Mouse (Mus musculus): ENCODE measurements around the gene Lingo3. TPM values are rescaled to one million over a fixed set of nuclear protein-coding genes. Genes with fewer than 3 reads are reported as not detected.
"Not testable (repeated sequence)": the region's sequence is repeated elsewhere in the genome, so short reads cannot be mapped to it uniquely, and the experiment has no call there.

The Lingo3 gene
- polyA plus RNA-seq, 1 experiment, result not detected

GRCm38 (mm10) chr10:80818599-80819281, 25.1 kb downstream of the Lingo3 start:
- peaks cover 3% of the 10 kb centered on the region for H3K27me3 ChIP-seq (ENCODE audit: control insufficient read depth)
- TF ChIP-seq TAL1 (IDR thresholded peaks at IDR 0.05; ENCODE audit: low read length) (peak; percentile 67), GATA1 (IDR thresholded peaks at IDR 0.05; ENCODE audit: low read length) (peak; percentile 86)
- H3K9me3 ChIP-seq (ENCODE audit: control insufficient read depth, low read length), result no peaks in the 10 kb centered on the region
- H3K4me1 ChIP-seq (ENCODE audit: control insufficient read depth), result peaks cover 54% of the 10 kb centered on the region
- no peaks in the 10 kb centered on the region; the same call in 1 of the 2 replicates for H3K36me3 ChIP-seq (ENCODE audit: control insufficient read depth)
- peak overlapping the region; percentile 47 for H3K4me3 ChIP-seq (replicated peaks)

- H3K4me3 ChIP-seq (replicated peaks); H3K9me3 ChIP-seq (ENCODE audit: control insufficient read depth, low read length); H3K36me3 ChIP-seq (ENCODE audit: control insufficient read depth); H3K27me3 ChIP-seq (ENCODE audit: control insufficient read depth): not testable (repeated sequence)
- H3K4me1 ChIP-seq (ENCODE audit: control insufficient read depth), result peaks cover 49% of the 10 kb centered on the region
These were observed 25.9 kb downstream of the Lingo3 start for GRCm38 (mm10) chr10:80817955-80818354.

GRCm38 (mm10) chr10:80817164-80817563, 26.7 kb downstream of the Lingo3 start:
- Histone ChIP-seq H3K9me3 (ENCODE audit: control insufficient read depth, low read length) (peaks cover 3% of the 10 kb centered on the region; the same call in 1 of the 2 replicates), H3K36me3 (ENCODE audit: control insufficient read depth) (no peaks in the 10 kb centered on the region; the same call in 1 of the 2 replicates), H3K4me1 (ENCODE audit: control insufficient read depth) (peaks cover 42% of the 10 kb centered on the region), H3K27me3 (ENCODE audit: control insufficient read depth) (peaks cover 17% of the 10 kb centered on the region), H3K4me3 (replicated peaks) (no peak overlapping the region)
- TF ChIP-seq TAL1 (IDR thresholded peaks at IDR 0.05; ENCODE audit: low read length) (no peak), GATA1 (IDR thresholded peaks at IDR 0.05; ENCODE audit: low read length) (no peak)

GRCm38 (mm10) chr10:80816303-80816702, 27.5 kb downstream of the Lingo3 start:
- peaks cover 40% of the 10 kb centered on the region for H3K4me1 ChIP-seq (ENCODE audit: control insufficient read depth)
- peaks cover 25% of the 10 kb centered on the region for H3K27me3 ChIP-seq (ENCODE audit: control insufficient read depth)
- H3K4me3 ChIP-seq (replicated peaks); H3K36me3 ChIP-seq (ENCODE audit: control insufficient read depth); H3K9me3 ChIP-seq (ENCODE audit: control insufficient read depth, low read length): not testable (repeated sequence)

GRCm38 (mm10) chr10:80814800-80815199, 29.0 kb downstream of the Lingo3 start:
- no peaks in the 10 kb centered on the region; the same call in 1 of the 2 replicates for H3K36me3 ChIP-seq (ENCODE audit: control insufficient read depth)
- TF ChIP-seq GATA1 (IDR thresholded peaks at IDR 0.05; ENCODE audit: low read length), result no peak
- TF ChIP-seq TAL1 (IDR thresholded peaks at IDR 0.05; ENCODE audit: low read length), result no peak
- no peak overlapping the region for H3K4me3 ChIP-seq (replicated peaks)
- peaks cover 3% of the 10 kb centered on the region; the same call in 1 of the 2 replicates for H3K9me3 ChIP-seq (ENCODE audit: control insufficient read depth, low read length)
- peaks cover 34% of the 10 kb centered on the region for H3K4me1 ChIP-seq (ENCODE audit: control insufficient read depth)
- peaks cover 40% of the 10 kb centered on the region for H3K27me3 ChIP-seq (ENCODE audit: control insufficient read depth)

GRCm38 (mm10) chr10:80813366-80813765, 30.5 kb downstream of the Lingo3 start, which contains the start of gene Jsrp1:
Gene Jsrp1 (minus strand): TSS chr10:80813498.
- Histone ChIP-seq H3K4me3 (replicated peaks) (no peak within 1 kb of the TSS), H3K4me1 (ENCODE audit: control insufficient read depth) (peaks cover 21% of the 10 kb centered on the region), H3K27me3 (ENCODE audit: control insufficient read depth) (peaks cover 55% of the 10 kb centered on the region), H3K9me3 (ENCODE audit: control insufficient read depth, low read length) (peaks cover 3% of the 10 kb centered on the region; the same call in 1 of the 2 replicates), H3K36me3 (ENCODE audit: control insufficient read depth) (no peaks in the 10 kb centered on the region; the same call in 1 of the 2 replicates)
- no peak for TF ChIP-seq GATA1 (IDR thresholded peaks at IDR 0.05; ENCODE audit: low read length)
- TF ChIP-seq TAL1 (IDR thresholded peaks at IDR 0.05; ENCODE audit: low read length), result no peak

- TF ChIP-seq GATA1 (IDR thresholded peaks at IDR 0.05; ENCODE audit: low read length), result no peak
- no peak for TF ChIP-seq TAL1 (IDR thresholded peaks at IDR 0.05; ENCODE audit: low read length)
- Histone ChIP-seq H3K36me3 (ENCODE audit: control insufficient read depth) (no peaks in the 10 kb centered on the region), H3K4me1 (ENCODE audit: control insufficient read depth) (peaks cover 22% of the 10 kb centered on the region), H3K4me3 (replicated peaks) (no peak overlapping the region), H3K9me3 (ENCODE audit: control insufficient read depth, low read length) (peaks cover 6% of the 10 kb centered on the region; the same call in 1 of the 2 replicates), H3K27me3 (ENCODE audit: control insufficient read depth) (peaks cover 63% of the 10 kb centered on the region)
These were observed 31.3 kb downstream of the Lingo3 start for GRCm38 (mm10) chr10:80812391-80813041.

GRCm38 (mm10) chr10:80810084-80810483, 33.8 kb downstream of the Lingo3 start:
- Histone ChIP-seq H3K36me3 (ENCODE audit: control insufficient read depth) (peaks cover 15% of the 10 kb centered on the region), H3K4me3 (replicated peaks) (no peak overlapping the region), H3K27me3 (ENCODE audit: control insufficient read depth) (peaks cover 79% of the 10 kb centered on the region), H3K9me3 (ENCODE audit: control insufficient read depth, low read length) (peaks cover 6% of the 10 kb centered on the region; the same call in 1 of the 2 replicates), H3K4me1 (ENCODE audit: control insufficient read depth) (peaks cover 37% of the 10 kb centered on the region)
- no peak for TF ChIP-seq TAL1 (IDR thresholded peaks at IDR 0.05; ENCODE audit: low read length)
- TF ChIP-seq GATA1 (IDR thresholded peaks at IDR 0.05; ENCODE audit: low read length), result no peak

GRCm38 (mm10) chr10:80808985-80809632, 34.7 kb downstream of the Lingo3 start:
- H3K27me3 ChIP-seq (ENCODE audit: control insufficient read depth), result peaks cover 76% of the 10 kb centered on the region

More at GRCm38 (mm10) chr10:80808985-80809632, 34.7 kb downstream of the Lingo3 start:
- peaks cover 25% of the 10 kb centered on the region for H3K36me3 ChIP-seq (ENCODE audit: control insufficient read depth)
- no peak overlapping the region for H3K4me3 ChIP-seq (replicated peaks)
- no peak for TF ChIP-seq GATA1 (IDR thresholded peaks at IDR 0.05; ENCODE audit: low read length)
- no peak for TF ChIP-seq TAL1 (IDR thresholded peaks at IDR 0.05; ENCODE audit: low read length)
- peaks cover 37% of the 10 kb centered on the region for H3K4me1 ChIP-seq (ENCODE audit: control insufficient read depth)
- peaks cover 6% of the 10 kb centered on the region; the same call in 1 of the 2 replicates for H3K9me3 ChIP-seq (ENCODE audit: control insufficient read depth, low read length)

Measured in erythroblast, embryonic 14.5 days (primary cell).